ENCODE assay signal across 10 mouse cellular contexts in genomic region chr10:67695891-67696853, GRCm38 (mm10).
DNase-seq lines count a peak whose midpoint lies in the region; ATAC-seq and TF ChIP-seq lines count a peak whose summit lies in the region.
"Had no signal": no experiment of that assay in that cellular context is flagged by ENCODE, and none has a peak within 500 bp of the region (broad histone marks: within the 10 kb centered on the region; RNA-seq: fewer than 3 reads in every experiment).

No protein-coding gene starts in this region.

- peak; percentile 23 for DNase-seq in liver, adult 2 months (ENCODE audit: extremely low read depth, low read depth, low spot score)
- no peak for DNase-seq in liver
- peak; percentile 64 for DNase-seq in MEL-GATA-1-ER (ENCODE audit: extremely low read depth, low read depth)
- DNase-seq in left cerebral cortex, adult 8-10 months (ENCODE audit: low spot score in 2 of 2) = no peak
- DNase-seq: kidney, adult 2 months had no signal

- H3K27ac ChIP-seq in liver, adult 2 months (replicated peaks; ENCODE audit: insufficient read depth, low read depth, low read length) = no peak overlapping the region
- H3K27ac ChIP-seq in intestine, embryonic 16.5 days (ENCODE audit: low read length) = no peak overlapping the region
- H3K27ac ChIP-seq in intestine, postnatal 0 days (ENCODE audit: low read depth, low read length) = no peak overlapping the region
- H3K27ac ChIP-seq: limb, embryonic 15.5 days had no signal

- no peaks in the 10 kb centered on the region; the same call in 1 of the 2 replicates for H3K4me1 ChIP-seq in liver, adult 2 months (ENCODE audit: control insufficient read depth, insufficient read depth, low read length)
- no peaks in the 10 kb centered on the region for H3K4me1 ChIP-seq in intestine, embryonic 16.5 days (ENCODE audit: control insufficient read depth, insufficient read depth, low read length)
- H3K4me1 ChIP-seq in intestine, postnatal 0 days (replicated peaks; ENCODE audit: control insufficient read depth, insufficient read depth, low read length) = no peaks in the 10 kb centered on the region
- H3K4me1 ChIP-seq: limb, embryonic 15.5 days had no signal

- no peak overlapping the region for H3K4me2 ChIP-seq in intestine, embryonic 16.5 days (ENCODE audit: low read depth, low read length)
- no peak overlapping the region for H3K4me2 ChIP-seq in intestine, postnatal 0 days (replicated peaks; ENCODE audit: low read depth)
- H3K4me2 ChIP-seq: limb, embryonic 15.5 days had no signal

- peak; percentile 30 to 56; a peak in 2 of 4 replicates for ATAC-seq in hematopoietic stem cell, adult 5-6 weeks (replicated peaks in 1 of 2; ENCODE audit: insufficient read depth in 1 of 2, low FRiP score in 2 of 2, low TSS enrichment in 1 of 2, low read depth in 1 of 2, poor library complexity in 2 of 2, severe bottlenecking in 2 of 2)
- peak; percentile 68 for ATAC-seq in megakaryocyte-erythroid progenitor cell, adult 5-6 weeks (replicated peaks; ENCODE audit: low FRiP score, low TSS enrichment, poor library complexity, severe bottlenecking)
- no peak for ATAC-seq in intestine, embryonic 16.5 days
- no peak for ATAC-seq in intestine, postnatal 0 days

- 41% methylated on average over 10 of the region's 10 CpGs for WGBS in liver, adult 2 months
- 51% methylated on average over 10 of the region's 10 CpGs for WGBS in intestine, embryonic 16.5 days
- WGBS in intestine, postnatal 0 days = 58% methylated on average over 10 of the region's 10 CpGs

- H3K79me2 ChIP-seq in liver, adult 2 months (ENCODE audit: control insufficient read depth, insufficient read depth, low read length) = no peaks in the 10 kb centered on the region

- TF ChIP-seq POLR2A in liver, adult 2 months (IDR thresholded peaks at IDR 0.05; ENCODE audit: extremely low read depth, insufficient read depth, low read length) = no peak

- TF ChIP-seq CTCF in liver, adult 2 months (IDR thresholded peaks at IDR 0.05; ENCODE audit: low read depth, low read length) = no peak
- TF ChIP-seq CTCF in intestine, postnatal 0 days (IDR thresholded peaks at IDR 0.05; ENCODE audit: low read depth) = no peak

- H3K9me3 ChIP-seq in intestine, embryonic 16.5 days (ENCODE audit: control insufficient read depth, low read length) = no peaks in the 10 kb centered on the region
- no peaks in the 10 kb centered on the region for H3K9me3 ChIP-seq in intestine, postnatal 0 days (ENCODE audit: control insufficient read depth)
- H3K9me3 ChIP-seq: limb, embryonic 15.5 days had no signal

- H3K4me3 ChIP-seq in liver, adult 2 months (ENCODE audit: insufficient read depth, low read depth, low read length) = no peak overlapping the region
- no peak overlapping the region for H3K4me3 ChIP-seq in intestine, embryonic 16.5 days (ENCODE audit: low read length)
- H3K4me3 ChIP-seq in intestine, postnatal 0 days (ENCODE audit: low read depth, low read length) = no peak overlapping the region
- H3K4me3 ChIP-seq: limb, embryonic 15.5 days had no signal

- no peaks in the 10 kb centered on the region for H3K36me3 ChIP-seq in liver, adult 2 months (ENCODE audit: control insufficient read depth, insufficient read depth, low read length)
- H3K36me3 ChIP-seq in intestine, embryonic 16.5 days (ENCODE audit: control insufficient read depth, insufficient read depth, low read length) = no peaks in the 10 kb centered on the region
- H3K36me3 ChIP-seq in intestine, postnatal 0 days (ENCODE audit: control insufficient read depth, insufficient read depth) = no peaks in the 10 kb centered on the region
- H3K36me3 ChIP-seq: limb, embryonic 15.5 days had no signal

- H3K27me3 ChIP-seq in liver, adult 2 months (ENCODE audit: control insufficient read depth, insufficient read depth, low read length) = no peaks in the 10 kb centered on the region
- H3K27me3 ChIP-seq in intestine, embryonic 16.5 days (replicated peaks; ENCODE audit: control insufficient read depth, insufficient read depth, low read length) = no peaks in the 10 kb centered on the region
- no peaks in the 10 kb centered on the region for H3K27me3 ChIP-seq in intestine, postnatal 0 days (replicated peaks; ENCODE audit: control insufficient read depth, insufficient read depth, low read length)
- H3K27me3 ChIP-seq: limb, embryonic 15.5 days had no signal

- H3K9ac ChIP-seq in liver, adult 2 months (ENCODE audit: low read depth, low read length) = no peak overlapping the region
- H3K9ac ChIP-seq in intestine, embryonic 16.5 days (ENCODE audit: low read depth, low read length) = no peak overlapping the region
- H3K9ac ChIP-seq in intestine, postnatal 0 days (ENCODE audit: low read depth, low read length) = no peak overlapping the region
- H3K9ac ChIP-seq: limb, embryonic 15.5 days had no signal

Comparison
In these comparisons a context has a peak if more than half of its experiments do, and no peak if none do; other contexts are left out.
1. DNase-seq: peak in liver, adult 2 months (single experiment) and MEL-GATA-1-ER (single experiment); none in liver (single experiment) and left cerebral cortex, adult 8-10 months (0 of 2).
2. ATAC-seq: peak in hematopoietic stem cell, adult 5-6 weeks (2 of 2) and megakaryocyte-erythroid progenitor cell, adult 5-6 weeks (single experiment); none in intestine, embryonic 16.5 days (single experiment) and intestine, postnatal 0 days (single experiment).